ENCODE assay signal across 8 mouse cellular contexts in the genomic region with DNA sequence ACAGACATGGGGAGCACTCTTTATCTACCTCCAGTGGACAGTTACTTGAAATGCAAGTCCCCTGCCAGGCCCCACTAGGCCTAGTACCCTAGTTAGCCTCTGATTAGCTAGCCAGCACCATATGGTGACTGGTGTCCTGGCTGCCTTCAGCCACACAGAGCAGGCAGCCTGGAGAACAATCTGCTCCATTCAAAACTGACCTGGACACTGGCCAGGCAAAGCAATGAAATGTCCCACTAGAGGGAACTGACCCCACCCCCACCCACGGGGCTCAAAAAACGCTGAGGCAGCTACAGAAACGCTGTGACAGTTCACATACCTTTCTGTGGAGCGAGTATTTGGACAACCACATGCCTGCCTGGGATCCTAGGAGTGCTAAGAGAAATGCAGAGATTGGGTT. TPM values are rescaled to one million over a fixed set of nuclear protein-coding genes. Genes with fewer than 3 reads are reported as not detected.
DNase-seq lines count a peak whose midpoint lies in the region.

No protein-coding gene starts in this region.

- peak overlapping the region; percentile 73; the same call in 1 of the 2 replicates for H3K27ac ChIP-seq in limb, embryonic 10.5 days

- no peaks in the 10 kb centered on the region for H3K9me3 ChIP-seq in limb, embryonic 10.5 days (replicated peaks)

- no peak overlapping the region for H3K4me3 ChIP-seq in limb, embryonic 10.5 days

- peaks cover 35% of the 10 kb centered on the region for H3K4me1 ChIP-seq in limb, embryonic 10.5 days

- 53% methylated on average over 4 of the region's 4 CpGs for WGBS in limb, embryonic 10.5 days

- H3K27me3 ChIP-seq in limb, embryonic 10.5 days (ENCODE audit: low read depth, poor library complexity, severe bottlenecking): peaks cover 23% of the 10 kb centered on the region

- no peaks in the 10 kb centered on the region for H3K36me3 ChIP-seq in limb, embryonic 10.5 days

- intact Hi-C loops in left cerebral cortex, postnatal 14 days (cut with DNase I): no loop called here

- peak; percentile 49 to 52 for DNase-seq in left cerebral cortex, postnatal 14 days (ENCODE audit: low spot score in 2 of 2)
- no peak for DNase-seq in left cerebral cortex, adult 18-20 months (ENCODE audit: low spot score in 2 of 2)
- peak; percentile 95 for DNase-seq in cerebellum, adult 9-10 months
- peak; percentile 76 for DNase-seq in heart, postnatal 4 days
- no peak for DNase-seq in limb, embryonic 10.5 days (ENCODE audit: low spot score)
- peak; percentile 46 for DNase-seq in retina, postnatal 7 days (ENCODE audit: low read depth, low spot score)
- DNase-seq in thymus, postnatal 4 days: no peak
- no peak for DNase-seq in thymus, adult 18-20 months

RNA-seq across cellular contexts. Expression of a gene that starts 24.0 kb away (rescaled TPM):
- total RNA-seq in left cerebral cortex, postnatal 14 days (2021): 1 to 10 TPM; 2.2 to 2.6 TPM
- 1 to 10 TPM in 1 of 2 experiments, under 1 TPM in 1; 0.65 to 1.1 TPM for total RNA-seq in left cerebral cortex, adult 18-20 months (2021)
- 1 to 10 TPM; 1.6 to 2.4 TPM for total RNA-seq in heart, postnatal 4 days (2021)
- polyA plus RNA-seq in limb, embryonic 10.5 days (2016; fragmentation: Nextera tagmentation; extraction: Ambion mirVana): 1.4 and 2.0 TPM in 2 replicates

Comparison
In these comparisons a context has a peak if more than half of its experiments do, and no peak if none do; other contexts are left out.
1. DNase-seq: peak in left cerebral cortex, postnatal 14 days (2 of 2), cerebellum, adult 9-10 months (single experiment), heart, postnatal 4 days (single experiment) and retina, postnatal 7 days (single experiment); none in left cerebral cortex, adult 18-20 months (0 of 2), limb, embryonic 10.5 days (single experiment), thymus, postnatal 4 days (single experiment) and thymus, adult 18-20 months (0 of 2).